Mouse (Mus musculus) limb, embryonic 11.5 days (tissue): ENCODE measurements around the gene Cers5. TPM values are rescaled to one million over a fixed set of nuclear protein-coding genes. Genes with fewer than 3 reads are reported as not detected.
A peak's percentile ranks its signal among the peaks of the same experiment; 100 is the strongest.

Experiments used
- ATAC-seq: fragments of 200-750 bp; cut with Nextera tagmentation; 2 replicates; pipeline ENCODE4 v1.8.0; 2017; ENCODE audit warnings: low read depth; ENCODE audit not compliant: insufficient number of reproducible peaks, low FRiP score, low TSS enrichment
- DNase-seq: peaks from one replicate; pipeline ENCODE4 v3.0.0-alpha.2; 2015; ENCODE audit warnings: low spot score
- H3K27ac ChIP-seq: fragments of 300-500 bp; sonication (generic); replicated peaks from 2 replicates; pipeline ENCODE4 v1.5.1; 2014; ENCODE audit warnings: low read depth, mild to moderate bottlenecking, low read length
- H3K27me3 ChIP-seq: fragments of 300-500 bp; sonication (generic); 2 replicates; pipeline ENCODE4 v1.6.1; 2014; ENCODE audit warnings: mild to moderate bottlenecking, low read length, mixed read lengths; ENCODE audit not compliant: control insufficient read depth, insufficient read depth
- H3K36me3 ChIP-seq: fragments of 300-500 bp; sonication (generic); 2 replicates; pipeline ENCODE4 v1.6.1; 2014; ENCODE audit warnings: mild to moderate bottlenecking, low read length, moderate library complexity, mixed read lengths; ENCODE audit not compliant: control insufficient read depth, insufficient read depth
- H3K4me1 ChIP-seq: fragments of 300-500 bp; sonication (generic); 2 replicates; pipeline ENCODE4 v1.6.1; 2014; ENCODE audit warnings: low read length, mixed read lengths; ENCODE audit not compliant: control insufficient read depth, insufficient read depth
- H3K4me2 ChIP-seq: fragments of 300-500 bp; sonication (generic); 2 replicates; pipeline ENCODE4 v1.6.1; 2014; ENCODE audit warnings: low read depth, mild to moderate bottlenecking, moderate library complexity; ENCODE audit not compliant: severe bottlenecking
- H3K4me3 ChIP-seq: fragments of 300-500 bp; sonication (generic); 2 replicates; pipeline ENCODE4 v1.5.1; 2014; ENCODE audit warnings: low read depth, low read length
- H3K9ac ChIP-seq: fragments of 300-500 bp; sonication (generic); 2 replicates; pipeline ENCODE4 v1.6.1; 2014; ENCODE audit warnings: mild to moderate bottlenecking, low read length
- H3K9me3 ChIP-seq: fragments of 300-500 bp; sonication (generic); 2 replicates; pipeline ENCODE4 v1.6.1; 2016; ENCODE audit warnings: low read length; ENCODE audit not compliant: control insufficient read depth
- WGBS: fragments of 180-500 bp; shearing (Covaris S2); extraction: QIAGEN DNeasy Blood & Tissue Kit; methylation state at CpG from one replicate; pipeline ENCODE4 v1.1.7; 2014; 5-methylcytosine and 5-hydroxymethylcytosine counted together
- polyA plus RNA-seq: library from polyadenylated mRNA; unstranded; fragments of >200 nt; fragmentation: Nextera tagmentation; extraction: Ambion mirVana; gene quantifications from 2 replicates; pipeline ENCODE4 v1.2.1, GENCODE M21; 2014

The Cers5 gene
- polyA plus RNA-seq, 1 experiment from 2014 or later = 75.3 TPM

DNA sequence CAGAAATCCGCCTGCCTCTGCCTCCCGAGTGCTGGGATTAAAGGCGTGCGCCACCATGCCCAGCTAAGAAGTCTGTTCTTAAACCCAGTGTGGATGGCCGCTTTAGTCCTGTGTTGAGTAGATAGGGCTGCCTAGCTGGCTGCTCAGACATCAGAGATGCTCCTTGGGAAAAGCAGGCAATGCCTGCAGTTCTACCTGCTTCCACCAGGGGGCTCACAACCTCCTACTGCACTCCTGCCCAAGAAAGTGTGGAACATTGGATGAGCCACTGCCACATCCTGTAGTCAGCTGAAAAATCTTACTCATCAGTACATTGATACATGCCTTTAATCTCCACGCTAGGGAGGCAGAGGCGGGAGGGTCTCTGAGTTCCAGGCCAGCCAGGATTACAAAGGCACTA, 57.8 kb downstream of the Cers5 start:
- WGBS = 52% methylated on average over 7 of the region's 7 CpGs
- peak; percentile 81 for DNase-seq
- H3K9me3 ChIP-seq = no peaks in the 10 kb centered on the region
- no peak overlapping the region for H3K9ac ChIP-seq
- ATAC-seq = no peak
- no peak overlapping the region for H3K27ac ChIP-seq
- H3K4me1 ChIP-seq = no peaks in the 10 kb centered on the region
- no peak overlapping the region for H3K4me3 ChIP-seq
- no peaks in the 10 kb centered on the region for H3K27me3 ChIP-seq
- no peak overlapping the region for H3K4me2 ChIP-seq
- H3K36me3 ChIP-seq = peaks cover 23% of the 10 kb centered on the region; the same call in 1 of the 2 replicates

GRCm38 (mm10) chr15:99714206-99714605, 58.5 kb downstream of the Cers5 start:
- Histone ChIP-seq H3K27me3 (no peaks in the 10 kb centered on the region), H3K4me1 (no peaks in the 10 kb centered on the region), H3K36me3 (peaks cover 29% of the 10 kb centered on the region), H3K9ac (no peak overlapping the region), H3K27ac (no peak overlapping the region), H3K9me3 (no peaks in the 10 kb centered on the region), H3K4me2 (no peak overlapping the region), H3K4me3 (no peak overlapping the region)
- ATAC-seq (no peak), DNase-seq (no peak)
- 80% methylated on average over 4 of the region's 4 CpGs for whole genome bisulfite sequencing

GRCm38 (mm10) chr15:99713569-99713968, 59.1 kb downstream of the Cers5 start:
- Histone ChIP-seq H3K4me2 (no peak overlapping the region), H3K4me3 (no peak overlapping the region), H3K4me1 (no peaks in the 10 kb centered on the region), H3K9ac (no peak overlapping the region), H3K9me3 (no peaks in the 10 kb centered on the region), H3K27me3 (no peaks in the 10 kb centered on the region), H3K36me3 (peaks cover 35% of the 10 kb centered on the region), H3K27ac (no peak overlapping the region)
- 96% methylated on average over 3 of the region's 3 CpGs for WGBS
- ATAC-seq (no peak), DNase-seq (no peak)

GRCm38 (mm10) chr15:99712666-99713559, 59.8 kb downstream of the Cers5 start:
- WGBS = 78% methylated on average over 13 of the region's 13 CpGs
- ATAC-seq = no peak
- DNase-seq = no peak
- Histone ChIP-seq H3K4me1 (no peaks in the 10 kb centered on the region), H3K36me3 (peaks cover 39% of the 10 kb centered on the region), H3K9ac (no peak overlapping the region), H3K27me3 (no peaks in the 10 kb centered on the region), H3K4me3 (no peak overlapping the region), H3K4me2 (no peak overlapping the region), H3K27ac (no peak overlapping the region), H3K9me3 (no peaks in the 10 kb centered on the region)

GRCm38 (mm10) chr15:99711491-99711890, 61.2 kb downstream of the Cers5 start:
- Histone ChIP-seq H3K9ac (no peak overlapping the region), H3K27ac (no peak overlapping the region), H3K9me3 (no peaks in the 10 kb centered on the region), H3K4me1 (no peaks in the 10 kb centered on the region), H3K4me3 (no peak overlapping the region), H3K27me3 (no peaks in the 10 kb centered on the region), H3K4me2 (no peak overlapping the region), H3K36me3 (peaks cover 47% of the 10 kb centered on the region)
- ATAC-seq = no peak
- WGBS = 70% methylated on average over 3 of the region's 3 CpGs
- no peak for DNase-seq

GRCm38 (mm10) chr15:99710221-99711190, 62.2 kb downstream of the Cers5 start:
- Histone ChIP-seq H3K4me3 (no peak overlapping the region), H3K4me2 (no peak overlapping the region), H3K36me3 (peaks cover 51% of the 10 kb centered on the region), H3K9ac (no peak overlapping the region), H3K27me3 (no peaks in the 10 kb centered on the region), H3K27ac (no peak overlapping the region), H3K4me1 (no peaks in the 10 kb centered on the region), H3K9me3 (no peaks in the 10 kb centered on the region)
- DNase-seq = no peak
- no peak for ATAC-seq
- WGBS = 91% methylated on average over 10 of the region's 10 CpGs

- ATAC-seq = no peak
- H3K9ac ChIP-seq = no peak overlapping the region
These were observed 64.5 kb downstream of the Cers5 start for GRCm38 (mm10) chr15:99708176-99708575.

GRCm38 (mm10) chr15:99705440-99706048, 67.1 kb downstream of the Cers5 start, which contains the start of gene Gm17349:
Gene Gm17349, minus strand, starts transcription at chr15:99705490.
- H3K27me3 ChIP-seq = no peaks in the 10 kb centered on the region
- H3K27ac ChIP-seq = peak within 1 kb of the TSS; percentile 3; the same call in 1 of the 2 replicates
- no peak within 1 kb of the TSS for H3K4me3 ChIP-seq
- peaks cover 38% of the 10 kb centered on the region for H3K36me3 ChIP-seq
- peak within 1 kb of the TSS; percentile 17; the same call in 1 of the 2 replicates for H3K9ac ChIP-seq
- DNase-seq (peak; percentile 71), ATAC-seq (no peak)
- no peak within 1 kb of the TSS for H3K4me2 ChIP-seq
- H3K4me1 ChIP-seq = peaks cover 18% of the 10 kb centered on the region
- WGBS = 72% methylated on average over 11 of the region's 11 CpGs
- H3K9me3 ChIP-seq = no peaks in the 10 kb centered on the region

More at GRCm38 (mm10) chr15:99708176-99708575, 64.5 kb downstream of the Cers5 start:
- no peak overlapping the region for H3K4me3 ChIP-seq
- H3K27me3 ChIP-seq = no peaks in the 10 kb centered on the region
- no peak overlapping the region for H3K4me2 ChIP-seq
- 93% methylated on average over 13 of the region's 13 CpGs for WGBS
- H3K27ac ChIP-seq = no peak overlapping the region
- no peaks in the 10 kb centered on the region for H3K9me3 ChIP-seq
- H3K4me1 ChIP-seq = peaks cover 9% of the 10 kb centered on the region
- H3K36me3 ChIP-seq = peaks cover 52% of the 10 kb centered on the region
- no peak for DNase-seq
